Mouse (Mus musculus) layer of hippocampus, adult 2 months (tissue): ENCODE data around the gene Atat1. TPM values are rescaled to one million over a fixed set of nuclear protein-coding genes. Genes with fewer than 3 reads are reported as not detected.

Experiments used
- DNase-seq, 2 experiments: peaks; one replicate each; pipeline ENCODE4 v3.0.0; 2022; ENCODE audit warnings: low spot score in 2 of 2
- H3K27ac ChIP-seq: fragments of 200-600 bp; 2 replicates; pipeline ENCODE4 v1.8.1; 2022
- H3K4me3 ChIP-seq: fragments of 200-600 bp; 2 replicates; pipeline ENCODE4 v1.8.1; 2022; ENCODE audit warnings: mild to moderate bottlenecking
- CTCF ChIP-seq: fragments of 200-600 bp; conservative IDR thresholded peaks from 2 replicates; pipeline ENCODE4 v1.8.1; 2022; ENCODE audit warnings: antibody characterized with exemption, mild to moderate bottlenecking, moderate library complexity
- total RNA-seq, 2 experiments: library from RNA; stranded (reverse); gene quantifications; 2 replicates each; pipeline ENCODE4 v1.2.3; 2021

The Atat1 gene
- total RNA-seq, 2 experiments from 2014 or later, result 58.7 to 64.8 TPM

GRCm38 (mm10) chr17:35914975-35915374, 5.1 kb upstream of the Atat1 start:
- H3K27ac ChIP-seq, result no peak overlapping the region
- H3K4me3 ChIP-seq, result peak overlapping the region; percentile 93
- TF ChIP-seq CTCF, result peak; percentile 46
- no peak for DNase-seq

- Histone ChIP-seq H3K27ac (peak overlapping the region; percentile 91), H3K4me3 (peak overlapping the region; percentile 75)
- DNase-seq, result no peak
- TF ChIP-seq CTCF, result no peak
Measured at GRCm38 (mm10) chr17:35909186-35909918, 523 bp downstream of the Atat1 start.

- DNase-seq, result no peak
- Histone ChIP-seq H3K27ac (no peak overlapping the region), H3K4me3 (no peak overlapping the region)
- peak; percentile 60 for TF ChIP-seq CTCF
Measured at GRCm38 (mm10) chr17:35907609-35908008, 2.3 kb downstream of the Atat1 start.

- H3K27ac ChIP-seq, result no peak overlapping the region
- no peak for DNase-seq
- H3K4me3 ChIP-seq, result no peak overlapping the region
- no peak for TF ChIP-seq CTCF
Measured at GRCm38 (mm10) chr17:35905587-35905986, 4.3 kb downstream of the Atat1 start.

GRCm38 (mm10) chr17:35903992-35904355, 5.9 kb downstream of the Atat1 start:
- Histone ChIP-seq H3K4me3 (no peak overlapping the region), H3K27ac (no peak overlapping the region)
- no peak for DNase-seq
- TF ChIP-seq CTCF, result no peak

- Histone ChIP-seq H3K4me3 (no peak overlapping the region), H3K27ac (no peak overlapping the region)
- TF ChIP-seq CTCF, result no peak
- no peak for DNase-seq
Measured at GRCm38 (mm10) chr17:35903343-35903991, 6.4 kb downstream of the Atat1 start.

GRCm38 (mm10) chr17:35900636-35901035, 9.2 kb downstream of the Atat1 start:
- Histone ChIP-seq H3K27ac (no peak overlapping the region), H3K4me3 (no peak overlapping the region)
- no peak for TF ChIP-seq CTCF
- no peak for DNase-seq

- no peak for TF ChIP-seq CTCF
- DNase-seq, result no peak
- peak overlapping the region; percentile 74 for H3K4me3 ChIP-seq
- peak overlapping the region; percentile 94 for H3K27ac ChIP-seq
Measured at GRCm38 (mm10) chr17:35897644-35898573, 12.0 kb downstream of the Atat1 start.

GRCm38 (mm10) chr17:35896781-35897643, 12.9 kb downstream of the Atat1 start, which contains the start of gene 2310061I04Rik:
Gene 2310061I04Rik, minus strand, starts transcription at chr17:35897431.
- Histone ChIP-seq H3K4me3 (peak within 1 kb of the TSS; percentile 74), H3K27ac (peak within 1 kb of the TSS; percentile 94)
- DNase-seq, result peak; percentile 91 to 93
- no peak for TF ChIP-seq CTCF

- no peak overlapping the region for H3K27ac ChIP-seq
- DNase-seq, result no peak
- no peak for TF ChIP-seq CTCF
- no peak overlapping the region for H3K4me3 ChIP-seq
Measured at GRCm38 (mm10) chr17:35887725-35888124, 22.1 kb downstream of the Atat1 start.

- TF ChIP-seq CTCF, result no peak
- Histone ChIP-seq H3K4me3 (no peak overlapping the region), H3K27ac (no peak overlapping the region)
- DNase-seq, result no peak
Measured at GRCm38 (mm10) chr17:35883777-35884176, 26.1 kb downstream of the Atat1 start.

GRCm38 (mm10) chr17:35882924-35883323, 27.0 kb downstream of the Atat1 start:
- no peak overlapping the region for H3K4me3 ChIP-seq
- H3K27ac ChIP-seq, result no peak overlapping the region
- TF ChIP-seq CTCF, result no peak
- DNase-seq, result no peak
